Mouse (Mus musculus) heart, postnatal 14 days (tissue): ENCODE measurements around the gene Urad. TPM values are rescaled to one million over a fixed set of nuclear protein-coding genes. Genes with fewer than 3 reads are reported as not detected.

Experiments
- DNase-seq, 2 experiments: peaks; one replicate each; pipeline ENCODE4 v3.0.0; 2021 to 2022
- intact Hi-C: fragments of 180-260 bp; cut with DNase I; formaldehyde crosslinking; loops from one replicate; pipeline ENCODE4 v1.15.1; 2025
- total RNA-seq, 2 experiments: library from RNA; stranded (reverse); gene quantifications; 2 replicates each; pipeline ENCODE4 v1.2.3; 2021

Urad gene
- total RNA-seq, 2 experiments from 2014 or later: not detected

GRCm38 (mm10) chr5:147302141-147302540, 20.1 kb downstream of the Urad start:
- intact Hi-C loops: no loop called here
- no peak for DNase-seq

- intact Hi-C loops: no loop called here
- no peak for DNase-seq
These were observed 20.5 kb downstream of the Urad start for GRCm38 (mm10) chr5:147301781-147302070.

- DNase-seq: no peak
- intact Hi-C loops: no loop called here
These were observed 21.1 kb downstream of the Urad start for GRCm38 (mm10) chr5:147300917-147301780.

- DNase-seq: no peak
- intact Hi-C loops: no loop called here
These were observed 22.3 kb downstream of the Urad start for GRCm38 (mm10) chr5:147300001-147300363.

GRCm38 (mm10) chr5:147299255-147300000, 22.8 kb downstream of the Urad start:
- intact Hi-C loops: loop anchor here (10.0 kb wide), 1 partner anchor 355 kb away; the partner anchor contains the start of gene Gtf3a

GRCm38 (mm10) chr5:147297249-147297648, 25.0 kb downstream of the Urad start:
- intact Hi-C loops: loop anchor here (10.0 kb wide), 1 partner anchor 352 kb away; the partner anchor contains the start of gene Gtf3a
- no peak for DNase-seq

More at GRCm38 (mm10) chr5:147299255-147300000, 22.8 kb downstream of the Urad start:
- peak; percentile 30 to 57 for DNase-seq

GRCm38 (mm10) chr5:147294121-147294520, 28.1 kb downstream of the Urad start:
- no peak for DNase-seq
- intact Hi-C loops: loop anchor here (5.0 to 10.0 kb wide), 2 partner anchors 312 to 349 kb away; partner anchors contain the start of gene Gtf3a

GRCm38 (mm10) chr5:147293127-147293910, 28.9 kb downstream of the Urad start:
- intact Hi-C loops: loop anchor here (5.0 to 10.0 kb wide), 2 partner anchors 311 to 349 kb away; partner anchors contain the start of gene Gtf3a

GRCm38 (mm10) chr5:147292506-147293120, 29.6 kb downstream of the Urad start:
- intact Hi-C loops: loop anchor here (5.0 to 10.0 kb wide), 2 partner anchors 310 to 348 kb away; partner anchors contain the start of gene Gtf3a
- no peak for DNase-seq

More at GRCm38 (mm10) chr5:147293127-147293910, 28.9 kb downstream of the Urad start:
- DNase-seq: peak; percentile 60 to 74

GRCm38 (mm10) chr5:147291764-147292505, 30.3 kb downstream of the Urad start:
- no peak for DNase-seq
- intact Hi-C loops: loop anchor here (5.0 to 10.0 kb wide), 2 partner anchors 310 to 347 kb away; partner anchors contain the start of gene Gtf3a

GRCm38 (mm10) chr5:147284365-147284764, 37.9 kb downstream of the Urad start:
- DNase-seq: no peak
- intact Hi-C loops: no loop called here

- intact Hi-C loops: no loop called here
- no peak for DNase-seq
These were observed 44.7 kb downstream of the Urad start for GRCm38 (mm10) chr5:147277547-147277925.

GRCm38 (mm10) chr5:147276701-147277546, 45.3 kb downstream of the Urad start:
- DNase-seq: no peak
- intact Hi-C loops: no loop called here

- DNase-seq: no peak
- intact Hi-C loops: no loop called here
These were observed 46.5 kb downstream of the Urad start for GRCm38 (mm10) chr5:147275761-147276160.

- intact Hi-C loops: no loop called here
These were observed 47.8 kb downstream of the Urad start for GRCm38 (mm10) chr5:147274174-147275141.

GRCm38 (mm10) chr5:147272808-147273345, 49.4 kb downstream of the Urad start:
- DNase-seq: no peak
- intact Hi-C loops: no loop called here

More at GRCm38 (mm10) chr5:147274174-147275141, 47.8 kb downstream of the Urad start:
- DNase-seq: no peak
